Mouse (Mus musculus) kidney, embryonic 15.5 days (tissue): Measurements from ENCODE around the gene Ptprd. TPM values are rescaled to one million over a fixed set of nuclear protein-coding genes. Genes with fewer than 3 reads are reported as not detected.

ENCODE experiments used
- ATAC-seq: fragments of 200-750 bp; cut with Nextera tagmentation; replicated peaks from 2 replicates; pipeline ENCODE4 v1.8.0; 2017; ENCODE audit warnings: moderate TSS enrichment; ENCODE audit not compliant: low FRiP score
- H3K27ac ChIP-seq: fragments of 300-500 bp; sonication (generic); 2 replicates; pipeline ENCODE4 v1.5.1; 2015; ENCODE audit warnings: mild to moderate bottlenecking, inconsistent platforms
- H3K27me3 ChIP-seq: fragments of 300-500 bp; sonication (generic); 2 replicates; pipeline ENCODE4 v1.6.1; 2015; ENCODE audit warnings: inconsistent platforms
- H3K36me3 ChIP-seq: fragments of 300-500 bp; sonication (generic); 2 replicates; pipeline ENCODE4 v1.6.1; 2015; ENCODE audit warnings: inconsistent platforms
- H3K4me1 ChIP-seq: fragments of 300-500 bp; sonication (generic); 2 replicates; pipeline ENCODE4 v1.6.1; 2015; ENCODE audit warnings: inconsistent platforms
- H3K4me2 ChIP-seq: fragments of 300-500 bp; sonication (generic); 2 replicates; pipeline ENCODE4 v1.6.1; 2015; ENCODE audit warnings: moderate library complexity, mild to moderate bottlenecking, inconsistent platforms
- H3K4me3 ChIP-seq: fragments of 300-500 bp; sonication (generic); replicated peaks from 2 replicates; pipeline ENCODE4 v1.5.1; 2015; ENCODE audit warnings: mild to moderate bottlenecking, inconsistent platforms
- H3K9ac ChIP-seq: fragments of 300-500 bp; sonication (generic); 2 replicates; pipeline ENCODE4 v1.6.1; 2015; ENCODE audit warnings: mild to moderate bottlenecking, inconsistent platforms
- H3K9me3 ChIP-seq: fragments of 300-500 bp; sonication (generic); replicated peaks from 2 replicates; pipeline ENCODE4 v1.6.1; 2016; ENCODE audit warnings: inconsistent platforms
- WGBS: fragments of 180-500 bp; shearing (Covaris S2); methylation state at CpG from one replicate; pipeline ENCODE4 v1.1.7; 2015; ENCODE audit warnings: mixed read lengths; 5-methylcytosine and 5-hydroxymethylcytosine counted together
- polyA plus RNA-seq: library from polyadenylated mRNA; unstranded; fragments of >200 nt; fragmentation: Nextera tagmentation; extraction: Ambion mirVana; gene quantifications from 2 replicates; pipeline ENCODE4 v1.2.1, GENCODE M21; 2015

Ptprd gene
- polyA plus RNA-seq, 1 experiment from 2014 or later, result 21.6 TPM

- WGBS, result 39% methylated on average over 3 of the region's 3 CpGs
- no peaks in the 10 kb centered on the region for H3K9me3 ChIP-seq
- peaks cover 3% of the 10 kb centered on the region; the same call in 1 of the 2 replicates for H3K4me1 ChIP-seq
- no peaks in the 10 kb centered on the region for H3K36me3 ChIP-seq
- no peak for ATAC-seq
- no peaks in the 10 kb centered on the region for H3K27me3 ChIP-seq
- H3K9ac ChIP-seq, result no peak overlapping the region
- H3K27ac ChIP-seq, result no peak overlapping the region
- H3K4me2 ChIP-seq, result no peak overlapping the region
- H3K4me3 ChIP-seq, result no peak overlapping the region
These were observed 1970.6 kb downstream of the Ptprd start for GRCm38 (mm10) chr4:76241140-76241539.

- WGBS, result 56% methylated on average over 5 of the region's 5 CpGs
- H3K9me3 ChIP-seq, result no peaks in the 10 kb centered on the region
- H3K9ac ChIP-seq, result no peak overlapping the region
- H3K27ac ChIP-seq, result no peak overlapping the region
- no peak overlapping the region for H3K4me3 ChIP-seq
- H3K4me2 ChIP-seq, result no peak overlapping the region
- H3K36me3 ChIP-seq, result no peaks in the 10 kb centered on the region
- H3K27me3 ChIP-seq, result no peaks in the 10 kb centered on the region
- no peak for ATAC-seq
- H3K4me1 ChIP-seq, result peaks cover 3% of the 10 kb centered on the region; the same call in 1 of the 2 replicates
These were observed 1972.7 kb downstream of the Ptprd start for GRCm38 (mm10) chr4:76239063-76239462.

DNA sequence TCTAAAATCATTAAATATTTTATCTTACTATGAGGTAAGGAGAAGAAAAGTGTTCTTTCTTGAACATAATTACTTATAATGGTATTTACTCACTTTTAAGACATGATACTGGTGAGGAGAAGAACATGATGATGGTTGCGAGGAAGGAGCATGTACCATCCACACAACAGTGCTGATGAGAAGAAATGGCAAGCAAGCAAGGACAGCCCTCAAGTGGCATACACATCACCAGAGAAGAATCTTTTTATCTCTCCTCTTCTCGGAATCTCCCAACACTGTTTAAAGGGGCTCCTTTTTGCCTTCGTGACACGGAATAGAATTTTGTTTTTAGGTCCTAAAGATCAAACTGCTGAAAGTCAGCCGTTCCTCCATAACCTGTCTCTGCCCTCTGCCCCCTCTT lies 1973.2 kb downstream of the Ptprd start:
- Histone ChIP-seq H3K27me3 (no peaks in the 10 kb centered on the region), H3K27ac (no peak overlapping the region), H3K9ac (no peak overlapping the region), H3K4me2 (no peak overlapping the region), H3K9me3 (no peaks in the 10 kb centered on the region), H3K4me3 (no peak overlapping the region), H3K4me1 (peaks cover 3% of the 10 kb centered on the region; the same call in 1 of the 2 replicates), H3K36me3 (no peaks in the 10 kb centered on the region)
- WGBS, result 78% methylated on average over 5 of the region's 5 CpGs
- no peak for ATAC-seq

GRCm38 (mm10) chr4:76237827-76238226 lies 1973.9 kb downstream of the Ptprd start:
- Histone ChIP-seq H3K4me3 (no peak overlapping the region), H3K27me3 (no peaks in the 10 kb centered on the region), H3K4me1 (peaks cover 3% of the 10 kb centered on the region; the same call in 1 of the 2 replicates), H3K4me2 (no peak overlapping the region), H3K9ac (no peak overlapping the region), H3K36me3 (no peaks in the 10 kb centered on the region), H3K27ac (no peak overlapping the region), H3K9me3 (no peaks in the 10 kb centered on the region)
- WGBS, result 90% methylated on average over 1 of the region's 1 CpGs
- no peak for ATAC-seq

DNA sequence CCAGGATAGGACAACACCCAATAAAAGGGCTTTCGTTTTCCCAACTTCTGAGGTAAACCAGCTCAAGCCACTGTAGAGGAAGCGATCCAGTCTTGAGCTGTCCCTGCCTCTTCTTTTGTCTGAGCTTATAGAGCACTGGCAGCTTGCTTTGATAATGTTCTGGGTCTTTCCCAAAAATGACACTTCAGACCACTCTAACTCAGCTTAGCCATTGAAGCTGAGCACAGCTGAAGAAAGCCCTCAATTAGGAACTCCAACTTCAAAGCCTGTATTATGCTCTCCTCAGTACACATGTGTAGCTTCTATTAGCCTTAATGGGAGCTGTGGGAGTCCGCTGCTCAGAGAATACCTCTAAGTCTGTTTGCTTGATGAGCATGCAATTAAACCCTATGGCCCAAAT lies 1988.0 kb downstream of the Ptprd start:
- Histone ChIP-seq H3K36me3 (no peaks in the 10 kb centered on the region), H3K4me3 (no peak overlapping the region), H3K9me3 (no peaks in the 10 kb centered on the region), H3K27ac (no peak overlapping the region), H3K4me2 (no peak overlapping the region), H3K4me1 (no peaks in the 10 kb centered on the region), H3K27me3 (no peaks in the 10 kb centered on the region), H3K9ac (no peak overlapping the region)
- 94% methylated on average over 3 of the region's 3 CpGs for WGBS
- ATAC-seq, result no peak

DNA sequence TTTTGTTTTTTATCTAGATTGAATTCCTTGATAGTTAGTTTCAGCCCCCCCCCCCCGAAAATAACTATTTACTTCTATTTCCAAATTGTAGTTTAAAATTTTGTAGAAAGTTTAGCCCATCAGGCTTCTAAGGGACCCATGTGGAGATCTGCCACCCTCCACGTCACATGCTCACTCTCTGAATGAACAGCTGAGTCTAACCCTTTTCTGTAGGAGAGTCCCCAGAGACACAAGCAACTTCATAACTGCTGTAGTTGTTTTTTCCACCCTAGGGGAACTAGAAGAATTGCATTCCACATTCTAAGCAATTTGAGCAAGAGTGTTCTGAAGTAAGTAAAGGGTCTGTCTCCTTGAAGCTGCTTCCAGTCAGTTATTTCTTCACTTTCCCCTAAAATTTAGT lies 1989.2 kb downstream of the Ptprd start:
- H3K9ac ChIP-seq, result no peak overlapping the region

DNA sequence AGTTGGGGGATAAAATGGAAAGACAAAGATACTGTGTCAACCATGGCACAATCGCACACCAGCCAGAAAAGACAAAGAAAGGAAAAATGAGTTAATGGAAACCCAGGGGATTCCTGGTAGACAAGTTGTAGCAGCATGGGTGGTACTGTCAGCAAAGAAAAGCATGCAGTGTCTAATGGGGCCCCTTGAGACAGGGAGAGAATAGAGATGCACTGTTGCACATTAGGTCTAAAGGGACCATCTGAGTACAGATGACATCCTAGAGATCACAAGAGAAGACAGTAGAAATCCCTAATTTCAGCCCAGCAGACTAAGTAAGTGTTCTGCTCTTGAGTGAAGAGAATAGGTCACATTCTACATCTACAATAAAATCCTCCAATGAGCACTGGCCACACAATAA lies 1993.7 kb downstream of the Ptprd start:
- H3K4me1 ChIP-seq, result no peaks in the 10 kb centered on the region
- WGBS, result 92% methylated on average over 1 of the region's 1 CpGs
- no peak overlapping the region for H3K27ac ChIP-seq
- H3K36me3 ChIP-seq, result no peaks in the 10 kb centered on the region
- H3K9me3 ChIP-seq, result no peaks in the 10 kb centered on the region
- no peaks in the 10 kb centered on the region for H3K27me3 ChIP-seq
- no peak for ATAC-seq
- H3K9ac ChIP-seq, result no peak overlapping the region
- no peak overlapping the region for H3K4me3 ChIP-seq
- no peak overlapping the region for H3K4me2 ChIP-seq

More for the DNA sequence above, 1989.2 kb downstream of the Ptprd start:
- H3K27ac ChIP-seq, result no peak overlapping the region
- WGBS, result 73% methylated on average over 2 of the region's 2 CpGs
- H3K4me3 ChIP-seq, result no peak overlapping the region
- H3K4me1 ChIP-seq, result no peaks in the 10 kb centered on the region
- H3K36me3 ChIP-seq, result no peaks in the 10 kb centered on the region
- H3K9me3 ChIP-seq, result no peaks in the 10 kb centered on the region
- H3K4me2 ChIP-seq, result no peak overlapping the region
- no peaks in the 10 kb centered on the region for H3K27me3 ChIP-seq
- no peak for ATAC-seq

DNA sequence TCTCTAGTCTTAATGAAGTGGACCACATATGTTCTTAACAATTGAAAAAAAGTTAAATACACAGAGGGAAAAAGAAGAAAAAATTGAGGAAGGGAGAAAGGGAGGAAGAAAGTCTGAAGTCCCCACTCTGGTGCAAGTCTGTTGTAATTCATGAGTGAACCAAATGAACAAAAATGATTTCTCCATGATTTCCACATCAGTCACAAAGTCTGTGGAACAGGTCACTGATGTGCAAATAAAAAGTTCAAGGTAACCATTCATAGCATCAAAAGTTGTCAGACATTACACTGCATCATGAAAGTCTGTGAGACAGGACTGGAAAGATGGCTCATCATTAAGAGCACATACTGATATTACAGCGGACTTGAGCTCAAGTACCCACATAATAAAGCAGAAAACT lies 1996.6 kb downstream of the Ptprd start:
- ATAC-seq, result no peak
- WGBS, result 98% methylated on average over 1 of the region's 1 CpGs

GRCm38 (mm10) chr4:76199321-76199720 lies 2012.4 kb downstream of the Ptprd start:
- no peak overlapping the region for H3K27ac ChIP-seq
- no peak overlapping the region for H3K4me3 ChIP-seq
- H3K27me3 ChIP-seq, result no peaks in the 10 kb centered on the region
- H3K36me3 ChIP-seq, result no peaks in the 10 kb centered on the region
- no peaks in the 10 kb centered on the region for H3K9me3 ChIP-seq
- H3K4me2 ChIP-seq, result no peak overlapping the region
- no peak overlapping the region for H3K9ac ChIP-seq
- no peaks in the 10 kb centered on the region for H3K4me1 ChIP-seq
- no peak for ATAC-seq
- 73% methylated on average over 1 of the region's 1 CpGs for WGBS

More for the DNA sequence above, 1996.6 kb downstream of the Ptprd start:
- Histone ChIP-seq H3K9me3 (no peaks in the 10 kb centered on the region), H3K27me3 (no peaks in the 10 kb centered on the region), H3K4me2 (no peak overlapping the region), H3K27ac (no peak overlapping the region), H3K9ac (no peak overlapping the region), H3K4me3 (no peak overlapping the region), H3K36me3 (no peaks in the 10 kb centered on the region), H3K4me1 (no peaks in the 10 kb centered on the region)

GRCm38 (mm10) chr4:76194762-76195161 lies 2017.0 kb downstream of the Ptprd start:
- Histone ChIP-seq H3K4me2 (no peak overlapping the region), H3K9ac (no peak overlapping the region), H3K4me3 (no peak overlapping the region), H3K27me3 (no peaks in the 10 kb centered on the region), H3K9me3 (no peaks in the 10 kb centered on the region), H3K27ac (no peak overlapping the region), H3K4me1 (no peaks in the 10 kb centered on the region), H3K36me3 (no peaks in the 10 kb centered on the region)
- WGBS, result 93% methylated on average over 3 of the region's 3 CpGs
- no peak for ATAC-seq

- 94% methylated on average over 3 of the region's 3 CpGs for WGBS
- H3K4me1 ChIP-seq, result no peaks in the 10 kb centered on the region
- H3K9me3 ChIP-seq, result no peaks in the 10 kb centered on the region
- no peaks in the 10 kb centered on the region for H3K36me3 ChIP-seq
- no peaks in the 10 kb centered on the region for H3K27me3 ChIP-seq
- no peak overlapping the region for H3K27ac ChIP-seq
- no peak overlapping the region for H3K4me3 ChIP-seq
- H3K9ac ChIP-seq, result no peak overlapping the region
- no peak for ATAC-seq
- no peak overlapping the region for H3K4me2 ChIP-seq
These were observed 2018.3 kb downstream of the Ptprd start for GRCm38 (mm10) chr4:76193496-76193895.

- no peak overlapping the region for H3K9ac ChIP-seq
- H3K9me3 ChIP-seq, result no peaks in the 10 kb centered on the region
- no peak overlapping the region for H3K4me2 ChIP-seq
- H3K4me1 ChIP-seq, result no peaks in the 10 kb centered on the region
- H3K36me3 ChIP-seq, result no peaks in the 10 kb centered on the region
- H3K27me3 ChIP-seq, result no peaks in the 10 kb centered on the region
- 97% methylated on average over 1 of the region's 1 CpGs for WGBS
- no peak overlapping the region for H3K27ac ChIP-seq
- no peak for ATAC-seq
- H3K4me3 ChIP-seq, result no peak overlapping the region
These were observed 2019.7 kb downstream of the Ptprd start for GRCm38 (mm10) chr4:76192031-76192430.

GRCm38 (mm10) chr4:76190788-76191187 lies 2021.0 kb downstream of the Ptprd start:
- H3K4me1 ChIP-seq, result no peaks in the 10 kb centered on the region
- H3K36me3 ChIP-seq, result no peaks in the 10 kb centered on the region
- 45% methylated on average over 1 of the region's 1 CpGs for WGBS
- ATAC-seq, result no peak
- H3K9me3 ChIP-seq, result no peaks in the 10 kb centered on the region
- no peak overlapping the region for H3K27ac ChIP-seq
- no peak overlapping the region for H3K4me3 ChIP-seq
- no peaks in the 10 kb centered on the region for H3K27me3 ChIP-seq
- H3K9ac ChIP-seq, result no peak overlapping the region
- no peak overlapping the region for H3K4me2 ChIP-seq
